Mouse (Mus musculus) myocyte (in vitro differentiated cells): ENCODE measurements at regions not wholly inside any gene's neighbourhood (a gene's known extent, or its start where the extent isn't known, plus 50 kb on each side); places are given as distances from the start of the nearest gene placed in this dataset.
"Not testable (repeated sequence)": the region's sequence is repeated elsewhere in the genome, so short reads cannot be mapped to it uniquely, and the experiment has no call there.

Experiments used
- H3K27me3 ChIP-seq: one replicate; pipeline ENCODE4 v1.6.1; 2011; ENCODE audit not compliant: control insufficient read depth, insufficient read depth, insufficient read length
- H3K36me3 ChIP-seq: one replicate; pipeline ENCODE4 v1.6.1; 2011; ENCODE audit not compliant: control insufficient read depth, insufficient read depth
- H3K4me2 ChIP-seq: one replicate; pipeline ENCODE4 v1.6.1; 2011; ENCODE audit warnings: low read depth, control low read depth
- H3K4me3 ChIP-seq: one replicate; pipeline ENCODE4 v1.5.1; 2011; ENCODE audit warnings: mild to moderate bottlenecking, control low read depth, moderate library complexity
- H3K79me2 ChIP-seq: one replicate; pipeline ENCODE4 v1.6.1; 2011; ENCODE audit not compliant: control insufficient read depth, insufficient read depth
- H3ac ChIP-seq: one replicate; pipeline ENCODE4 v1.6.1; 2011; ENCODE audit not compliant: control insufficient read depth, insufficient read length
- CEBPB ChIP-seq: IDR thresholded peaks from 2 replicates; pipeline ENCODE4 v1.6.1; 2011; ENCODE audit warnings: mild to moderate bottlenecking, moderate library complexity; ENCODE audit not compliant: poor library complexity, insufficient read depth, severe bottlenecking
- E2F4 ChIP-seq: IDR thresholded peaks from one replicate; pipeline ENCODE4 v1.6.1; 2011; ENCODE audit warnings: mild to moderate bottlenecking, control low read depth, moderate library complexity; ENCODE audit not compliant: insufficient read depth
- MAX ChIP-seq: IDR thresholded peaks from one replicate; pipeline ENCODE4 v1.6.1; 2011; ENCODE audit warnings: low read depth, mild to moderate bottlenecking, control low read depth
- MYOD1 ChIP-seq, 3 experiments: IDR thresholded peaks; one replicate each; pipeline ENCODE4 v1.6.1; 2011; ENCODE audit warnings: control low read depth in 2 of 3, low read depth in 2 of 3, mild to moderate bottlenecking in 2 of 3, moderate library complexity in 1 of 3; ENCODE audit not compliant: insufficient read length in 2 of 3, control insufficient read depth in 1 of 3
- MYOG ChIP-seq, 3 experiments: IDR thresholded peaks; one replicate each; pipeline ENCODE4 v1.6.1; 2011; ENCODE audit warnings: control low read depth in 2 of 3, low read depth in 2 of 3, mild to moderate bottlenecking in 2 of 3; ENCODE audit not compliant: insufficient read length in 2 of 3, control insufficient read depth in 1 of 3, insufficient read depth in 1 of 3
- POLR2A ChIP-seq: IDR thresholded peaks from one replicate; pipeline ENCODE4 v1.6.1; 2011; ENCODE audit warnings: low read depth, mild to moderate bottlenecking, control low read depth, moderate library complexity; ENCODE audit not compliant: insufficient read length
- POLR2AphosphoS2 ChIP-seq: IDR thresholded peaks from one replicate; pipeline ENCODE4 v1.6.1; 2011; ENCODE audit warnings: low read depth, control low read depth; ENCODE audit not compliant: insufficient read length
- REST ChIP-seq: IDR thresholded peaks from one replicate; pipeline ENCODE4 v1.6.1; 2011; ENCODE audit warnings: mild to moderate bottlenecking, control low read depth, moderate library complexity; ENCODE audit not compliant: insufficient read depth, insufficient read length
- SRF ChIP-seq: IDR thresholded peaks from one replicate; pipeline ENCODE4 v1.6.1; 2011; ENCODE audit warnings: low read depth; ENCODE audit not compliant: control insufficient read depth, insufficient read length
- TCF12 ChIP-seq: IDR thresholded peaks from one replicate; pipeline ENCODE4 v1.6.1; 2011; ENCODE audit warnings: mild to moderate bottlenecking, control low read depth; ENCODE audit not compliant: poor library complexity, insufficient read depth, severe bottlenecking
- TCF3 ChIP-seq: IDR thresholded peaks from one replicate; pipeline ENCODE4 v1.6.1; 2011; ENCODE audit warnings: low read depth, control low read depth; ENCODE audit not compliant: insufficient read length
- USF1 ChIP-seq: IDR thresholded peaks from one replicate; pipeline ENCODE4 v1.6.1; 2011; ENCODE audit warnings: low read depth, mild to moderate bottlenecking, control low read depth, moderate library complexity

DNA sequence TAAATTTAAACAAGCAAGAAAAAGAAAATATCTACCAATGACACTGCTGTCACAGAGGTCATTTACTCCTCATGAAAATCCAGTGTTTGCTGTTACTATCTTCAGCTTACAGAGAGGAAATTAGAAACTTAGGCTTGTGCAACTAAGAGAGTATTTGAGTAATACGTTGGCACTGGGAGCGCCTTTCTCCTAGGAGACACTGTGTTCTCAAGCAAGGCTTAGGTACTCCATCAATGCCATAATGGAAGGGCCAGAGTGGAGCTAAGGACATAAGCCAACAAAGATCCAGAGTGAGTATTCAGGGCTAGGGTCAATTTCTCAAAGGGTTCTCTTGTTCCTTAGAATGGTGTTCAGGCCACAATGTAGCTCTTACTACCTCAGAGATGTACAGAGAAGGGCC is 294.4 kb upstream of the Klf6 start:
- TF ChIP-seq USF1 (no peak), TCF12 (no peak), MYOG (IDR thresholded peaks at IDR 0.05; ENCODE audit: control insufficient read depth in 1 of 3, insufficient read depth in 1 of 3, insufficient read length in 2 of 3, low read depth in 2 of 3) (no peak), E2F4 (no peak), SRF (no peak), POLR2AphosphoS2 (no peak), MYOD1 (IDR thresholded peaks at IDR 0.05; ENCODE audit: control insufficient read depth in 1 of 3, insufficient read length in 2 of 3, low read depth in 2 of 3) (no peak), MAX (no peak)
- H3K27me3 ChIP-seq, result no peaks in the 10 kb centered on the region
- H3K79me2 ChIP-seq, result no peaks in the 10 kb centered on the region
- H3K4me2 ChIP-seq, result no peak overlapping the region
- H3K4me3 ChIP-seq, result no peak overlapping the region
- H3K36me3 ChIP-seq, result no peaks in the 10 kb centered on the region
- H3ac ChIP-seq, result no peak overlapping the region

GRCm38 (mm10) chr13:5569579-5569978 is 291.7 kb upstream of the Klf6 start:
- no peaks in the 10 kb centered on the region for H3K36me3 ChIP-seq
- no peak overlapping the region for H3ac ChIP-seq
- no peak for TF ChIP-seq TCF3
- no peak for TF ChIP-seq E2F4
- no peak for TF ChIP-seq USF1
- TF ChIP-seq POLR2AphosphoS2, result no peak
- TF ChIP-seq POLR2A, result no peak
- TF ChIP-seq MYOG (IDR thresholded peaks at IDR 0.05; ENCODE audit: control insufficient read depth in 1 of 3, insufficient read depth in 1 of 3, insufficient read length in 2 of 3, low read depth in 2 of 3), result no peak
- no peak for TF ChIP-seq SRF
- no peak for TF ChIP-seq REST
- no peak for TF ChIP-seq CEBPB
- no peak for TF ChIP-seq MYOD1 (IDR thresholded peaks at IDR 0.05; ENCODE audit: control insufficient read depth in 1 of 3, insufficient read length in 2 of 3, low read depth in 2 of 3)
- no peak for TF ChIP-seq MAX
- no peaks in the 10 kb centered on the region for H3K27me3 ChIP-seq
- no peak overlapping the region for H3K4me3 ChIP-seq
- no peaks in the 10 kb centered on the region for H3K79me2 ChIP-seq
- no peak overlapping the region for H3K4me2 ChIP-seq

GRCm38 (mm10) chr13:5570386-5570785 is 290.9 kb upstream of the Klf6 start:
- no peaks in the 10 kb centered on the region for H3K36me3 ChIP-seq
- no peak for TF ChIP-seq SRF
- TF ChIP-seq CEBPB, result no peak
- no peak for TF ChIP-seq USF1
- TF ChIP-seq TCF12, result no peak
- TF ChIP-seq E2F4, result no peak
- no peak for TF ChIP-seq POLR2A
- H3K4me3 ChIP-seq, result no peak overlapping the region
- no peaks in the 10 kb centered on the region for H3K27me3 ChIP-seq
- no peaks in the 10 kb centered on the region for H3K79me2 ChIP-seq
- H3ac ChIP-seq, result no peak overlapping the region
- no peak overlapping the region for H3K4me2 ChIP-seq

- H3K79me2 ChIP-seq, result no peaks in the 10 kb centered on the region
- no peak overlapping the region for H3ac ChIP-seq
- no peaks in the 10 kb centered on the region for H3K36me3 ChIP-seq
- no peaks in the 10 kb centered on the region for H3K27me3 ChIP-seq
- H3K4me3 ChIP-seq, result no peak overlapping the region
- no peak overlapping the region for H3K4me2 ChIP-seq
- TF ChIP-seq CEBPB (no peak), MYOD1 (IDR thresholded peaks at IDR 0.05; ENCODE audit: control insufficient read depth in 1 of 3, insufficient read length in 2 of 3, low read depth in 2 of 3) (no peak)
Observed at GRCm38 (mm10) chr13:5576568-5576967, 284.7 kb upstream of the Klf6 start.

GRCm38 (mm10) chr13:5583681-5584080 is 277.6 kb upstream of the Klf6 start:
- H3K27me3 ChIP-seq, H3K79me2 ChIP-seq, H3K4me3 ChIP-seq, H3ac ChIP-seq, H3K36me3 ChIP-seq, H3K4me2 ChIP-seq: not testable (repeated sequence)

GRCm38 (mm10) chr13:5587196-5587595 is 274.1 kb upstream of the Klf6 start:
- Histone ChIP-seq H3K4me2 (no peak overlapping the region), H3K27me3 (no peaks in the 10 kb centered on the region), H3K79me2 (no peaks in the 10 kb centered on the region), H3ac (no peak overlapping the region), H3K4me3 (no peak overlapping the region), H3K36me3 (no peaks in the 10 kb centered on the region)
- TF ChIP-seq POLR2A (no peak), E2F4 (no peak), MAX (no peak), MYOD1 (IDR thresholded peaks at IDR 0.05; ENCODE audit: control insufficient read depth in 1 of 3, insufficient read length in 2 of 3, low read depth in 2 of 3) (no peak)
